ENCODE assay signal across 15 mouse cellular contexts in the genomic region with DNA sequence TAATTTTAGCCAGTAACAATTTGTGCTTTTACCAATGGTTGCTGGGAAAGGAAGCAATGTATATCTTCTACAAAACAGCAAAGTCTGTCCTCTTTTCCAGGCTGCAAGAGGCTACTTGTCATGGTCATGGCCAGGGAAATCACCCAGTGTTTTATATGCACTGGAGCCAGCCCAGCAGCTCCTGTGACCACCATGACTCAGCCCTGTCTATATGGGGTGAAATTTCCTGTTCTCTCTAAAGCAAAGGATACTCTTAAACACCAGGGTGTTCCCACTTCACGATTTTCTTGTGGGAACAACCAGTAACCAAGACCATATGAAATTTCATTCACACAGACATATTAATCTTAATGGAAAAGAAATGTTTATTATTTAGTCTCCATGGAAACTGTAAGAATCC.
"Had no signal": no experiment of that assay in that cellular context is flagged by ENCODE, and none has a peak within 500 bp of the region (broad histone marks: within the 10 kb centered on the region; RNA-seq: fewer than 3 reads in every experiment).

No protein-coding gene starts in this region.

- DNase-seq: kidney, adult 8-10 months; kidney, postnatal 10 days; kidney, postnatal 36 days; layer of hippocampus, postnatal 36 days; liver, embryonic 13.5 days; lung, adult 2 months; lung, postnatal 14 days; right cerebral cortex, adult 18-20 months; right cerebral cortex, postnatal 14 days; right cerebral cortex, postnatal 4 days; thymus, adult 2 months; thymus, postnatal 14 days; thymus, postnatal 4 days had no signal

- ATAC-seq: midbrain, embryonic 13.5 days; midbrain, embryonic 16.5 days had no signal
